Mouse (Mus musculus) CH12.LX (cell line): ENCODE results near the gene Gspt2. TPM values are rescaled to one million over a fixed set of nuclear protein-coding genes. Genes with fewer than 3 reads are reported as not detected.
"Not testable (repeated sequence)": the region's sequence is repeated elsewhere in the genome, so short reads cannot be mapped to it uniquely, and the experiment has no call there.

Source experiments
- DNase-seq: peaks from one replicate; pipeline ENCODE4 v3.0.0-alpha.2; 2013; ENCODE audit errors: extremely low read depth
- H3K27ac ChIP-seq: 2 replicates; pipeline ENCODE4 v1.5.1; 2012; ENCODE audit warnings: low read depth, mild to moderate bottlenecking, control low read depth, moderate library complexity; ENCODE audit not compliant: insufficient read depth
- H3K27me3 ChIP-seq: replicated peaks from 2 replicates; pipeline ENCODE3; 2012; ENCODE audit warnings: inconsistent platforms
- H3K36me3 ChIP-seq, 2 experiments: replicated peaks in 1 of 2; 2 replicates each; pipeline versions ENCODE3 to v1.6.1; 2012; ENCODE audit warnings: inconsistent platforms in 1 of 2, low read length in 1 of 2, mild to moderate bottlenecking in 1 of 2, mixed read lengths in 1 of 2, moderate library complexity in 1 of 2; ENCODE audit not compliant: control insufficient read depth in 1 of 2, insufficient read depth in 1 of 2
- H3K4me1 ChIP-seq, 2 experiments: 2 replicates each; pipeline ENCODE4 v1.6.1; 2012; ENCODE audit warnings: inconsistent platforms in 1 of 2, moderate library complexity in 1 of 2; ENCODE audit not compliant: insufficient read depth in 2 of 2, control insufficient read depth in 1 of 2
- H3K4me2 ChIP-seq: 2 replicates; pipeline ENCODE4 v1.6.1; 2012; ENCODE audit warnings: low read depth, mild to moderate bottlenecking, control low read depth; ENCODE audit not compliant: poor library complexity, insufficient read depth, severe bottlenecking
- H3K4me3 ChIP-seq, 3 experiments: fragments of 150-350 bp in 1 of 3; sonication (generic) in 1 of 3; replicated peaks in 1 of 3; 2 replicates each; pipeline versions ENCODE3 to v1.5.1; 2011 to 2012; ENCODE audit warnings: low read depth in 2 of 3, low read length in 2 of 3, mild to moderate bottlenecking in 2 of 3, moderate library complexity in 2 of 3, control low read depth in 1 of 3, improper control_type of control experiment in 1 of 3, inconsistent platforms in 1 of 3, mixed read lengths in 1 of 3; ENCODE audit not compliant: poor library complexity in 1 of 3
- H3K79me2 ChIP-seq: replicated peaks from 2 replicates; pipeline ENCODE4 v1.6.1; 2012; ENCODE audit warnings: mild to moderate bottlenecking, moderate library complexity; ENCODE audit not compliant: control insufficient read depth, poor library complexity, insufficient read depth, severe bottlenecking; ENCODE audit errors: extremely low read depth
- H3K9ac ChIP-seq: 2 replicates; pipeline ENCODE4 v1.6.1; 2012; ENCODE audit warnings: low read depth, mild to moderate bottlenecking, control low read depth, moderate library complexity; ENCODE audit not compliant: insufficient read depth
- H3K9me3 ChIP-seq: replicated peaks from 2 replicates; pipeline ENCODE3; 2012; ENCODE audit warnings: low read length, inconsistent platforms, mixed read lengths
- CTCF ChIP-seq, 2 experiments: IDR thresholded peaks in 1 of 2; conservative IDR thresholded peaks in 1 of 2; 2 replicates each; pipeline ENCODE4 v1.5.1; 2011 to 2012; ENCODE audit warnings: low read depth in 2 of 2, low read length in 2 of 2, improper control_type of control experiment in 1 of 2, inconsistent platforms in 1 of 2, mild to moderate bottlenecking in 1 of 2, moderate library complexity in 1 of 2
- dilution Hi-C: fragments of 300-500 bp; cut with MboI; formaldehyde crosslinking; loops from 2 replicates; pipeline ENCODE4 v1.14.3; 2020; ENCODE audit warnings: low sequenced_read_pairs; ENCODE audit not compliant: extremely low pct_unique_long_range_greater_than_20kb, extremely low pct_ligation_motif_present
- in situ Hi-C: fragments of 300-500 bp; cut with MboI; formaldehyde crosslinking; loops from 3 replicates; pipeline ENCODE4 v1.14.3; 2019; ENCODE audit warnings: low sequenced_read_pairs, low pct_ligation_motif_present, low pct_unique_long_range_greater_than_20kb, mixed read lengths
- polyA plus RNA-seq: library from polyadenylated mRNA; unstranded; fragments of >175 nt; gene quantifications from 2 replicates; pipeline ENCODE4 v1.2.1, GENCODE M21; 2012; ENCODE audit warnings: low read depth; ENCODE audit not compliant: insufficient read length
- total RNA-seq, 2 experiments: library from RNA; depleted of rRNA; stranded (reverse); fragments of 300-350 nt in 1 of 2; fragments of >200 nt in 1 of 2; gene quantifications; 2 replicates each; pipeline ENCODE4 v1.2.3; 2012 to 2014

Gene Gspt2
- total and polyA plus RNA-seq, 3 experiments = not detected

- H3K27me3 ChIP-seq, H3K79me2 ChIP-seq, H3K4me2 ChIP-seq, H3K36me3 ChIP-seq, in situ Hi-C loops, H3K4me3 ChIP-seq, H3K9ac ChIP-seq, H3K4me1 ChIP-seq, dilution Hi-C loops, DNase-seq, H3K27ac ChIP-seq, H3K9me3 ChIP-seq: not testable (repeated sequence)
Observed at GRCm38 (mm10) chrX:94681581-94681980, 45.7 kb downstream of the Gspt2 start.

- 0 out of 4 replicates have a peak, but pooled peaks of 1 of the 2 experiments have one; percentile 5 for TF ChIP-seq CTCF (conservative IDR thresholded peaks at IDR 0.05 in 1 of 2, IDR thresholded peaks at IDR 0.05 in 1 of 2; ENCODE audit: low read depth in 2 of 2, low read length in 2 of 2)
- in situ Hi-C loops = not testable (repeated sequence)
Observed at GRCm38 (mm10) chrX:94689593-94689992, 53.7 kb downstream of the Gspt2 start.

More at GRCm38 (mm10) chrX:94689593-94689992, 53.7 kb downstream of the Gspt2 start:
- H3K27ac ChIP-seq, H3K4me3 ChIP-seq, H3K79me2 ChIP-seq, DNase-seq, H3K4me1 ChIP-seq, H3K9me3 ChIP-seq, H3K4me2 ChIP-seq, H3K9ac ChIP-seq, H3K36me3 ChIP-seq, dilution Hi-C loops, H3K27me3 ChIP-seq: not testable (repeated sequence)

Other genes with a start within 250 kb of the Gspt2 start
- 57.7 and 69.4 TPM in 2 replicates for gene Maged1, start 93.9 kb upstream of the Gspt2 start, total RNA-seq (2012; rRNA removed)
- 81.6 and 90.6 TPM in 2 replicates for gene Maged1, start 93.9 kb upstream of the Gspt2 start, total RNA-seq (2014; rRNA removed)
- 77.0 and 94.7 TPM in 2 replicates for gene Maged1, start 93.9 kb upstream of the Gspt2 start, polyA plus RNA-seq
- 7.0 and 7.3 TPM in 2 replicates for gene Zxdb, start 88.5 kb downstream of the Gspt2 start, total RNA-seq (2012; rRNA removed)
- gene Zxdb, start 88.5 kb downstream of the Gspt2 start, total RNA-seq (2014; rRNA removed) = 7.5 and 7.7 TPM in 2 replicates
- 2.6 and 3.5 TPM in 2 replicates for gene Zxdb, start 88.5 kb downstream of the Gspt2 start, polyA plus RNA-seq